Mouse (Mus musculus) liver, adult 2 months (tissue): Measurements from ENCODE around the gene Mtx1. TPM values are rescaled to one million over a fixed set of nuclear protein-coding genes. Genes with fewer than 3 reads are reported as not detected.

Experiments
- DNase-seq: peaks from one replicate; pipeline ENCODE4 v3.0.0-alpha.2; 2011; ENCODE audit warnings: low read depth, low spot score; ENCODE audit errors: extremely low read depth
- H3K27ac ChIP-seq: fragments of 200-500 bp; replicated peaks from 2 replicates; pipeline ENCODE4 v1.5.1; 2012; ENCODE audit warnings: low read depth, mild to moderate bottlenecking, control low read depth, inconsistent platforms, low read length; ENCODE audit not compliant: insufficient read depth
- H3K27me3 ChIP-seq: fragments of 200-500 bp; 2 replicates; pipeline ENCODE4 v1.6.1; 2012; ENCODE audit warnings: mild to moderate bottlenecking, moderate library complexity, low read length, inconsistent platforms; ENCODE audit not compliant: control insufficient read depth, insufficient read depth
- H3K36me3 ChIP-seq: fragments of 200-500 bp; 2 replicates; pipeline ENCODE4 v1.6.1; 2012; ENCODE audit warnings: low read length, inconsistent platforms; ENCODE audit not compliant: control insufficient read depth, insufficient read depth
- H3K4me1 ChIP-seq: fragments of 200-500 bp; 2 replicates; pipeline ENCODE4 v1.6.1; 2011; ENCODE audit warnings: low read length; ENCODE audit not compliant: control insufficient read depth, insufficient read depth
- H3K4me3 ChIP-seq: fragments of 200-500 bp; 2 replicates; pipeline ENCODE4 v1.5.1; 2011; ENCODE audit warnings: low read depth, mild to moderate bottlenecking, control low read depth, low read length, moderate library complexity; ENCODE audit not compliant: insufficient read depth
- H3K79me2 ChIP-seq: fragments of 200-500 bp; 2 replicates; pipeline ENCODE4 v1.6.1; 2012; ENCODE audit warnings: inconsistent platforms, mild to moderate bottlenecking, low read length, moderate library complexity; ENCODE audit not compliant: control insufficient read depth, insufficient read depth
- H3K9ac ChIP-seq: fragments of 200-500 bp; 2 replicates; pipeline ENCODE4 v1.6.1; 2012; ENCODE audit warnings: low read depth, mild to moderate bottlenecking, control low read depth, inconsistent platforms, low read length
- CTCF ChIP-seq: fragments of 200-500 bp; IDR thresholded peaks from 2 replicates; pipeline ENCODE4 v1.5.1; 2011; ENCODE audit warnings: low read depth, low read length, control low read depth
- POLR2A ChIP-seq: fragments of 200-500 bp; IDR thresholded peaks from 2 replicates; pipeline ENCODE4 v1.6.1; 2011; ENCODE audit warnings: low read length, control low read depth; ENCODE audit not compliant: insufficient read depth; ENCODE audit errors: extremely low read depth
- WGBS: fragments of 180-500 bp; shearing (Covaris S2); methylation state at CpG from one replicate; pipeline ENCODE4 v1.1.7; 2018; 5-methylcytosine and 5-hydroxymethylcytosine counted together
- polyA plus RNA-seq: library from polyadenylated mRNA; depleted of rRNA; stranded (reverse); fragments of >200 nt; gene quantifications from 2 replicates; pipeline ENCODE4 v1.2.3, GENCODE M21; 2012
- total RNA-seq: library from RNA; depleted of rRNA; stranded (reverse); fragments of >200 nt; gene quantifications from 2 replicates; pipeline ENCODE4 v1.2.3, GENCODE M21; 2014

The Mtx1 gene
- total and polyA plus RNA-seq, 2 experiments: 105 to 167 TPM

DNA sequence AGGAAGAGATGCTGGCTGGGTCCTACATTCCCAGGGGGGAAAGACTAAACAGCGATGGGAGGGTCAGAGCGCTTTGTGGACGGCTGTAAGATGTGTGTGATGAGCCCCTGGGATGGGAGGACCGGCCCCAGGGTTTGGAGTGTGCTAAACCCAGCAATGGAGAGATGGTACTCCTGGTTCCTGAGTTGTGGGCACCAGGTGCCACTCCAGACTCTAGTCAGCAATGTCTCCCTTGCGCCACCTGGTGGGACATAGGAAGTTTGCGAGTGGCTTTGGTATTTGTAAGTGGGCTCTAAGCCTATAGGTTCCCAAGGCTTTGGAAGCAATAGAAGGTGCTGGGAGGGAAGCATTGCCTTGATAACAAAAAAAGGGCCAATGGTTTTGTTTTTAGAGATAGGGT, 11.0 kb downstream of the Mtx1 start:
- Histone ChIP-seq H3K36me3 (no peaks in the 10 kb centered on the region), H3K4me1 (no peaks in the 10 kb centered on the region; the same call in 1 of the 2 replicates), H3K4me3 (no peak overlapping the region), H3K79me2 (no peaks in the 10 kb centered on the region), H3K27ac (no peak overlapping the region), H3K27me3 (no peaks in the 10 kb centered on the region), H3K9ac (no peak overlapping the region)
- no peak for TF ChIP-seq POLR2A
- peak; percentile 91 for TF ChIP-seq CTCF
- DNase-seq: peak; percentile 53
- WGBS: under 1% methylated on average over 6 of the region's 6 CpGs

DNA sequence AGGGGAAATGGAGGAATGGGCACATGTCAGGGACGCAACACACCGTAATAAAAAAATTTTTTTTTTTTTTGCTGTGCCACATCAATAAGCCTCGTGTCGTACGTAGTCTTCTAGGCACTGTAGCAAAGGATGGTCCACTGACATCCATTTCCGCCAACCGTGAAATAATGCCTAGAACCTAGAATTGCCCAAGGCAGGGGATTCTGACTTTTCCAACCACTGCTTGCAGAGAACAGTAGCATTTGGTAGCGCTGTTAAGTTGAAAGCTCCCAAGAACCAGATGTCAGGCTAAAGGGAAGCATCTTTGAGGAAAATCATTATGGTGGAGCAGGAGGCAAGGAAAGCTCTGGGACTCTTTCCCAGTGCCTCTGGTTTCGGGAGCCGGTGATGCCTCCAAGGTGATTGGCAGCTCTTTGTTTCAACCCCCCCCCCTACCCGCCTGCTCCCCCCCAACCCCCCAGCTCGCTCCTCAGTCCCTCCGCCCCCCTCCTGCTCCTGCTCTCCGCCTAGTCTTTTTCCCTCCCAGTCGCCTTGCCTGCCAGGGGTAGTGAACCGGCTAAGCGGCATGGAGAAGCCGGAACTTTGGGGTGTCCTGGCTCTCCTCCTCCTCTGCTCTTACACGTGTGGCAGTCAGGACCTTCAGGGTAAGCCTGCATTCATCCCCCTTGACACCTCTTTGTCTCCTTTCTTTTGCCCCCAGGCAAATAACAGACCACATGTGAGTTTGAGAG, 12.0 kb downstream of the Mtx1 start, which contains the start of gene Thbs3:
Gene Thbs3, plus strand, starts transcription at position 500 of the 731 bp plus-strand sequence.
- no peak for TF ChIP-seq CTCF
- TF ChIP-seq POLR2A: no peak
- H3K36me3 ChIP-seq: no peaks in the 10 kb centered on the region
- H3K27ac ChIP-seq: peak within 1 kb of the TSS; percentile 21
- H3K9ac ChIP-seq: peak within 1 kb of the TSS; percentile 71
- H3K27me3 ChIP-seq: no peaks in the 10 kb centered on the region
- DNase-seq: no peak
- H3K4me1 ChIP-seq: no peaks in the 10 kb centered on the region; the same call in 1 of the 2 replicates
- no peaks in the 10 kb centered on the region for H3K79me2 ChIP-seq
- 18% methylated on average over 19 of the region's 19 CpGs for WGBS
- peak within 1 kb of the TSS; percentile 96 for H3K4me3 ChIP-seq

DNA sequence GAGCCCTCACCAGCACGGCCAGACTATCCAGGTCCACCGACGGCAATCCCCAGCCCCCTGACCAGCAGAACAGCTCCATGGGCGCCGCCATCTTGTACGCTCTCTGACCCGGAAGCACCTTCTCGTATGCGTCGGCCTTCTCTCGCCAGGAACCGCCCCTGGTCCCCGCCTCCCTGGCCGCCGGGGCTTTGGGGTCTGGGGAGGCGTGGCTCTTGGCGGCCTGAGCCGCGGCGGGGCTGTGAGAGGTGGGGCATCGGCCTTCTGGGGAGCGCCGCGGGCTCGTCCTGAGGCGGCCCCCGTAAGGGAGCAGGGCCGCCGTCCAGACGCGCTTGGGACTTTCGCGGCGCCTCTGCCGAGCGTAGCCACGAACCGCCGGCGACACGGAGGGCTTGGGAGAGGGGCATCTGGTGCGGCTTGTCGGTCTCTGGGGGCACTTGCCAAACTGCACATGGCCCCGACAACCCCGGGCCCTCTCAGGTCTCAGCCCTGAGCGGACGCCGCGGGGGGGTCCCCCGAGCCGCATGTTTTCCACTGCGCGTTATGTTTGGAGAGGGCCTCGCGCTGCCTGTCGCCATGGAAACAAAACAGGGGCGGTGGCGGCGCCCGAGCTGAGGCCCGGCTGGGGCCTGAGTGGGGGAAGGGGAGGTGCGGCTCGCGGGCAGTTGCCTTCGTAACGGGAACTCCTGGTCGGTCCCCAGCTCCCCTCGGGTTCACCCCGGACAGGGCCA, 12.9 kb downstream of the Mtx1 start:
- DNase-seq: peak; percentile 78
- 0 out of 2 replicates have a peak, but pooled peaks have one; percentile 19 for TF ChIP-seq POLR2A
- no peak for TF ChIP-seq CTCF
- Histone ChIP-seq H3K79me2 (no peaks in the 10 kb centered on the region), H3K27ac (peak overlapping the region; percentile 62), H3K36me3 (no peaks in the 10 kb centered on the region; the same call in 1 of the 2 replicates), H3K4me1 (no peaks in the 10 kb centered on the region; the same call in 1 of the 2 replicates), H3K4me3 (peak overlapping the region; percentile 96), H3K27me3 (no peaks in the 10 kb centered on the region), H3K9ac (peak overlapping the region; percentile 77)
- under 1% methylated on average over 69 of the region's 69 CpGs for WGBS

DNA sequence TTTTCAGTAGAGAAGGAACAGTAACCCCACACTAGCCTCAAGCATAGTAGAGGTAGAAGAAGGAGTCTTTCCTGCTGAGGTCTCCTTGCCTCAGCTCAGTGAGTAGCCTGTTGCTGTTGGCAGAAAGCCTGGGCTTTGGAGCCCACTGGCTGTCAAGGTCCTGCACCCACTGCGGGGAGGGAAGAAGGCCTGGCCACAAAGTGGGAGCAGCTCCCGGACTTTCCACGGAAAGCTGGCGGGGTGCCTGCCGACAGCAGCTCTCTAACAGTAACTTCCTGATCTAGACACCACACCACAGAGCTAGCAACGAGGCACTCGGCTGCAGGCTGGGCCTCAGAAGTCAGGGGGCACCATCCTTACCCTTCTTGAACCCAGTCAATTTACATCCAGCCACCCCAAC, 16.2 kb downstream of the Mtx1 start:
- no peak overlapping the region for H3K27ac ChIP-seq
- H3K4me3 ChIP-seq: no peak overlapping the region
- peaks cover 5% of the 10 kb centered on the region; the same call in 1 of the 2 replicates for H3K36me3 ChIP-seq
- H3K9ac ChIP-seq: no peak overlapping the region
- no peak for DNase-seq
- no peak for TF ChIP-seq POLR2A
- TF ChIP-seq CTCF: no peak
- WGBS: 56% methylated on average over 7 of the region's 7 CpGs
- H3K4me1 ChIP-seq: no peaks in the 10 kb centered on the region; the same call in 1 of the 2 replicates
- no peaks in the 10 kb centered on the region for H3K79me2 ChIP-seq
- H3K27me3 ChIP-seq: no peaks in the 10 kb centered on the region

DNA sequence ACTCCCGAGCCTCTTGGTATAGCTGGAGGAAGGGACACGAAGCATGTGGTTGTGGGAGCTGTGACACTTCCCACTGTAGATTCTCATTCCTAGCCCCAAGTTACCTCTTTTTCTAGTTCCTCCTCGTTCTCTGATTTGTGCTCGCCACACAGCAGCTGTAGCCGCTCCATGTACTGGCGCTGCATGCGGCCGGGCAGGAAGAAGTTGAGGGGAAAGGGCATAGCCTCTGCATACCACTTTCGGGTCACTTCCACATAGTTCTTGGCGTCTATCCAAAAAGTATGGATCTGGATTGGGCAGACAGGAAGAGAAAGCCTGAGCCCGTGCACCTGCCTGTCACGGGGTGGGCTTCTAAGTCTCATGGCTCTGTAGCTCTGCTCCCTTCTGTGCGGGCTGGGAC, 16.7 kb downstream of the Mtx1 start:
- 52% methylated on average over 13 of the region's 13 CpGs for WGBS
- Histone ChIP-seq H3K4me3 (no peak overlapping the region), H3K36me3 (peaks cover 7% of the 10 kb centered on the region; the same call in 1 of the 2 replicates), H3K79me2 (no peaks in the 10 kb centered on the region), H3K27ac (no peak overlapping the region), H3K9ac (no peak overlapping the region), H3K27me3 (no peaks in the 10 kb centered on the region), H3K4me1 (no peaks in the 10 kb centered on the region; the same call in 1 of the 2 replicates)
- TF ChIP-seq CTCF (no peak), POLR2A (no peak)
- DNase-seq: peak; percentile 28

DNA sequence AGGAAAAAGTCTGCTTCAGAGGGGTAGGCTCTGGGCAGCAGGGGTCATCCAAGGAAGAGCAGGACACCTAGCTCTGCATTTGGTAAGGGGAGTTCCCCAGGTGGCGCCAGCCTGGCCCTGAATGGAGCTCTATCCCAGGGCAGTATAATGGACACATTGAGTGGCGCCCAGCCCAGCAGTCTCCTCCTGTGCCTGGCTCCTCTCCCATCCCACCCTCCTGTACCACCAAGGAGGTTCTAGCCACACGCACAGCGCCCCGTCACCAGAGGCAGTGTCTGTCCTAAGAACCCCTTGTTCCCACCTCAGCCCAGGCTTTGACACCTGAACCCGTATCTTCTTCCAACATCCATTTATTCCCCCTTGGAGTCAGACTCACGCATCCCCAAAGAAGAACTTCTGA, 17.2 kb downstream of the Mtx1 start:
- TF ChIP-seq POLR2A (no peak), CTCF (no peak)
- H3K4me3 ChIP-seq: no peak overlapping the region
- H3K4me1 ChIP-seq: no peaks in the 10 kb centered on the region; the same call in 1 of the 2 replicates
- 95% methylated on average over 7 of the region's 7 CpGs for WGBS
- no peak for DNase-seq
- no peak overlapping the region for H3K9ac ChIP-seq
- no peak overlapping the region for H3K27ac ChIP-seq
- peaks cover 9% of the 10 kb centered on the region; the same call in 1 of the 2 replicates for H3K36me3 ChIP-seq
- H3K27me3 ChIP-seq: no peaks in the 10 kb centered on the region
- no peaks in the 10 kb centered on the region for H3K79me2 ChIP-seq
